Mouse (Mus musculus) kidney, embryonic 16.5 days (tissue): Measurements from ENCODE around the gene Dnm3. TPM values are rescaled to one million over a fixed set of nuclear protein-coding genes. Genes with fewer than 3 reads are reported as not detected.

Experiments
- ATAC-seq: fragments of 200-750 bp; cut with Nextera tagmentation; 2 replicates; pipeline ENCODE4 v1.8.0; 2017; ENCODE audit warnings: moderate TSS enrichment; ENCODE audit not compliant: low FRiP score, low TSS enrichment
- H3K27ac ChIP-seq: fragments of 300-500 bp; sonication (generic); 2 replicates; pipeline ENCODE4 v1.5.1; 2014; ENCODE audit warnings: low read length
- H3K27me3 ChIP-seq: fragments of 300-500 bp; sonication (generic); 2 replicates; pipeline ENCODE4 v1.6.1; 2014; ENCODE audit warnings: low read length, control low read depth, mixed read lengths; ENCODE audit not compliant: insufficient read depth
- H3K36me3 ChIP-seq: fragments of 300-500 bp; sonication (generic); 2 replicates; pipeline ENCODE4 v1.6.1; 2014; ENCODE audit warnings: low read length, control low read depth, mixed read lengths; ENCODE audit not compliant: insufficient read depth
- H3K4me1 ChIP-seq: fragments of 300-500 bp; sonication (generic); 2 replicates; pipeline ENCODE4 v1.6.1; 2014; ENCODE audit warnings: low read length, control low read depth, mixed read lengths; ENCODE audit not compliant: insufficient read depth
- H3K4me2 ChIP-seq: fragments of 300-500 bp; sonication (generic); replicated peaks from 2 replicates; pipeline ENCODE4 v1.6.1; 2014; ENCODE audit warnings: low read depth, low read length
- H3K4me3 ChIP-seq: fragments of 300-500 bp; sonication (generic); 2 replicates; pipeline ENCODE4 v1.5.1; 2014; ENCODE audit warnings: mild to moderate bottlenecking, low read length
- H3K9ac ChIP-seq: fragments of 300-500 bp; sonication (generic); replicated peaks from 2 replicates; pipeline ENCODE4 v1.6.1; 2014; ENCODE audit warnings: low read length
- H3K9me3 ChIP-seq: fragments of 300-500 bp; sonication (generic); 2 replicates; pipeline ENCODE4 v1.6.1; 2016; ENCODE audit warnings: low read length, control low read depth
- WGBS: fragments of 180-500 bp; shearing (Covaris S2); extraction: QIAGEN DNeasy Blood & Tissue Kit; methylation state at CpG from one replicate; pipeline ENCODE4 v1.1.7; 2014; 5-methylcytosine and 5-hydroxymethylcytosine counted together
- polyA plus RNA-seq: library from polyadenylated mRNA; unstranded; fragments of >200 nt; fragmentation: Nextera tagmentation; extraction: Ambion mirVana; gene quantifications from 2 replicates; pipeline ENCODE4 v1.2.1, GENCODE M21; 2015

Gene Dnm3
- polyA plus RNA-seq, 1 experiment from 2014 or later = 6.8 TPM

DNA sequence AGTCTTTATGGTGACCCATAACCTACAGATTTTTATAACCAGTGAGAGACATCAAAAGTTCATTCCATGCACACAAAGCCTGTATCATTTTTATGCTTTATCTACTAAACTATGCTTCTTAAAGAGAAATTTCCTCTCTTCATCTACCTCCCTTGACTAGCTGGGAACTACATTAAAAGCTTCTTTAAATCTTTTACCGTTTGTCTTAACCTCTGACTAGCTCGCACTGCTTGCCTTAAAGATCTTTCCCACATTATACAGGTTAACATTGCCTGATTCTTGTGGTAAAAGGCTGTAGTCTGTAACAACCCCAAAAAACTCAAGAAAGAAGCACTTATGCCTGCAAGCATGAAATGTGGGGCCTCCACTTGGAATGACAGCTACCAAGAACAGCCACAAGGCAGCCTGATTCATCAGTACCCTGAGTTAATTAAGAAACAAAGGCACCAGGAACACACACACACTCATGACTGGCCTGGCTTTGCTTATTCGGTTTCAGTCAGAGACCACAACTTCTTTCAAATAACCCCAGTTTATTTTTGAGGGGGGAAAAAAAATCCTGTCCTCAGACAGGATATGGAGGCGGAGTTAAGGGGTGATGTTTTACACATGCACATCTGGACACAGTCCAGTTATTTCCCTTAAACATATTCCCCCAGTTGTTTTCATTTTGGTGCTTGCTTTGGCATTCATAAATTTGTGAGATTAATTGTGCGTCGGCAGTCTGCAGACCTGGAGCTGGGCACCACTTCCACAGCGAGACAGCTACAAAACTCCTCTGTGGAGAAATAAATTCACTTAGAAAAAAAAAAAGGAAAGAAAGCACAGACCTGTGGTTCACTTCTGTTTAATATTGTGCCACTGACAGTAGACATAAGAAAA is 291.1 kb downstream of the Dnm3 start:
- ATAC-seq = peak; percentile 74
- H3K4me3 ChIP-seq = no peak overlapping the region
- H3K4me2 ChIP-seq = peak overlapping the region; percentile 24
- no peaks in the 10 kb centered on the region for H3K27me3 ChIP-seq
- peak overlapping the region; percentile 37 for H3K9ac ChIP-seq
- H3K4me1 ChIP-seq = peaks cover 45% of the 10 kb centered on the region
- peak overlapping the region; percentile 96 for H3K27ac ChIP-seq
- no peaks in the 10 kb centered on the region for H3K36me3 ChIP-seq
- H3K9me3 ChIP-seq = no peaks in the 10 kb centered on the region
- 18% methylated on average over 7 of the region's 7 CpGs for WGBS

DNA sequence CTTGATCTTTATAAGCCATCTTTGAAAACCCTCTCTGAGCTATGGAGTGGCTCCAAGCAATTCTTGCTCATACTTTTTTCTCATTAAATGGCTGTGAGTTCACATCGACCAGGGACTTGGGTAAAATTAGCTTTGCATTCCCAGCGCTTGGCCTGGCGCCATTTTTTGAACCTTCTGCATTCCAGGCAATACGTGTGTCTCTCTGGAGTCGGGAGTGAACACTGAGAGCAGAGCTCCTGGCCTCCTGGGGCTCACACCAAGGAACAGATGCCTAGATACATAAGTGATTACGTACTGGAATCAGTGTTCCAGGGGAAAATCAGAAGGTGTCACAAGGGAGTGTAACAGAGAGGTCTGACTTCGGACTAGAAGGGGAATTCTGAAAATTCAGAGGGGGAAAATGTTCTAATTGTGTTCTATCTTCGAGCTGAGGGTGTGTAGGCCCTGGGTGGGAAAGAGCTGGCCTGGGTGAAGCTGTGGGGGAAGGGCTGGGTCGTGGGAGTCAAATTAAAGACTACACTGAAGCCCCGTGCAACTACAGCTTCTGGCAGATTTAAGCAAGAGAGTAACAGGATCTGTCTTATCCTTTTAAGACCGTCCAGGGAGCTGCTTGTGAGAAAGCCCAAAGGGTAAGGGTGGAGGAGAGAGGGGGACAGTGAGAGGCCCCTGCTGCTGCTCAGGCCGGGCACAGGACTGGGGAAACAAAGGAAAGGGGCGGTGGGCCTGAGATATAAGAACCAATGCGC is 293.7 kb downstream of the Dnm3 start:
- no peak overlapping the region for H3K4me3 ChIP-seq
- H3K9me3 ChIP-seq = no peaks in the 10 kb centered on the region
- ATAC-seq = peak; percentile 46
- H3K27ac ChIP-seq = peak overlapping the region; percentile 78
- no peaks in the 10 kb centered on the region for H3K36me3 ChIP-seq
- no peak overlapping the region; the same call in 1 of the 2 replicates for H3K9ac ChIP-seq
- WGBS = 24% methylated on average over 14 of the region's 14 CpGs
- H3K4me1 ChIP-seq = peaks cover 54% of the 10 kb centered on the region
- H3K4me2 ChIP-seq = no peak overlapping the region
- no peaks in the 10 kb centered on the region for H3K27me3 ChIP-seq

DNA sequence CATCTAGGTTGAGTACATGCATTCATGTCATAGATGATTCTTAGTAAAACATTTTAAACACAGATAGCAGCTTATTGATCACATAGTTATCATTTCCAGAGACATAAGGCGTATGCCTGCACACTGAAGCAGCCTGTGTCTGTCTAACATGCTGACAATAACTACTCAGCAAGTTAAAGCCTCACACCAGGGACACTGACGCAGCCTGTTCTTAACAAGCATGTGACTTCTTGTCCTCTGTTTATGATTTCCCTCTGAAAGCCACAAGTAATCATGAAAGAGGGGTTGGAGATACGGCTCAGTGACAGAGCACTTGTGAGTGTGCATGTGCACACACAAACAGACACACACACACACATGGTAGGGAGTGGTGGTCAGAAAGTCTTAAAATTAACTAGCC is 294.4 kb downstream of the Dnm3 start:
- no peak overlapping the region for H3K9ac ChIP-seq
- H3K36me3 ChIP-seq = no peaks in the 10 kb centered on the region

DNA sequence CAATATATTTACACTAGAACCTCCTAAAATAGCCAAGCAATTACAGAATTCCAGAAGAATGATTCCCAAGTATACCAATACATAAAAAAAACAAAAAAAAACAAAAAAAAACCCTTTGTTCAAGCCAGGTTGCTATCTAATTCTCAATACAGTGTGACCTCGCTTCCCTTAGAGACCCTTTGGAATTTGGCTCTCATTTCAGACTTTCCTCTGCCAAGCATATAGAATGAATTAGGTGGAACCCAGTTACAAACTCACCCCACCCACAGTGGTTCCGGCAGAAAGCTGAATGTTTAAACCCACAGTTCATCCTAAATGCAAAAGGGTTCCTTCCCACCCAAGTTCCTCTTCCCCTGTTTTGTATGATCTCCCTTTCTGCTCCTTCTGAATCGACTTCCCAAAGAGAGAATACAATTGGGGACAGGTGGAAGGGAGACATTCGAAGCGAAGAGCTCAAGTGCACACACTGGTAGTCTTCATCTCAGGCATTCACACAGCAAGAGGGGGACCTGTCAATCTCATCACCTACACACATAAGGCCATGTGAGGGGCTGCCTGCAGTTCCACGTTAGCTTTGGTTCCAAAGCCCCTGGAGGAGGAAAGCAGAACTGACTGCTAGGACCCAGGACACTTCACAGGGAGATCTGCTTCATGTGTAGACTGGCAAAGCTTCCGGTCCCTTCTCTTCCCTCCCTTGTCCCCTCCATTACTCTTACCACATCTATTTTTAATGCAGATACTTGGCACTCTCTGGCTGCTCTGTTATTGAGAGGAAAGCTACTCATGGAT is 296.5 kb downstream of the Dnm3 start:
- Histone ChIP-seq H3K4me2 (no peak overlapping the region), H3K36me3 (no peaks in the 10 kb centered on the region), H3K4me3 (no peak overlapping the region), H3K9ac (no peak overlapping the region), H3K27ac (peak overlapping the region; percentile 41), H3K4me1 (peaks cover 33% of the 10 kb centered on the region), H3K27me3 (no peaks in the 10 kb centered on the region), H3K9me3 (no peaks in the 10 kb centered on the region)
- WGBS = 75% methylated on average over 7 of the region's 7 CpGs
- no peak for ATAC-seq

More for the DNA sequence above, 294.4 kb downstream of the Dnm3 start:
- no peak for ATAC-seq
- 64% methylated on average over 3 of the region's 3 CpGs for WGBS
- peaks cover 53% of the 10 kb centered on the region for H3K4me1 ChIP-seq
- no peaks in the 10 kb centered on the region for H3K9me3 ChIP-seq
- H3K4me3 ChIP-seq = no peak overlapping the region
- peak overlapping the region; percentile 78 for H3K27ac ChIP-seq
- H3K4me2 ChIP-seq = no peak overlapping the region
- H3K27me3 ChIP-seq = no peaks in the 10 kb centered on the region

DNA sequence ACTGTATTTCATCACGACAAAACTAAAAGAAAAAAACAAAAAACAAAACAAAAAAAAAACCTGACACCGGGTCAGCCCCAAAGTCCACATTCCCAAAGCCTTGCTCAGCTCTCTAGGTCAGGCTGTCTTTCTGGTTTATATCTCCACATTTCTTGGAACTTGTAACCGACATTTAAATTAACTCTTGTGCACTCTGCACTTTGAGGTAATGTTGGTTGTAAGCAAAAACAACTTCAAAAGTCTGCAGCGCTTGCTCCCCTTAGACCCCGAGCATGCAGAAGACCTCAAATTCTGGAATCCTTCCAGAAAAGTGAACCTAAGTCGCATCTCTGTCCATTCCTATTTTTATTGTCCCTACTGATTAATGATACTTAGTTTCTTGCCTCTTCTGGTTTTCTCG is 297.4 kb downstream of the Dnm3 start:
- 0 out of 2 replicates have a peak, but pooled peaks cover 2% of the 10 kb centered on the region for H3K9me3 ChIP-seq
- H3K4me3 ChIP-seq = no peak overlapping the region
- H3K36me3 ChIP-seq = no peaks in the 10 kb centered on the region
- peaks cover 26% of the 10 kb centered on the region for H3K4me1 ChIP-seq
- peak overlapping the region; percentile 13 for H3K27ac ChIP-seq
- H3K9ac ChIP-seq = no peak overlapping the region
- ATAC-seq = peak; percentile 64; the same call in 1 of the 2 replicates
- WGBS = 30% methylated on average over 7 of the region's 7 CpGs
- no peak overlapping the region for H3K4me2 ChIP-seq
- H3K27me3 ChIP-seq = no peaks in the 10 kb centered on the region

DNA sequence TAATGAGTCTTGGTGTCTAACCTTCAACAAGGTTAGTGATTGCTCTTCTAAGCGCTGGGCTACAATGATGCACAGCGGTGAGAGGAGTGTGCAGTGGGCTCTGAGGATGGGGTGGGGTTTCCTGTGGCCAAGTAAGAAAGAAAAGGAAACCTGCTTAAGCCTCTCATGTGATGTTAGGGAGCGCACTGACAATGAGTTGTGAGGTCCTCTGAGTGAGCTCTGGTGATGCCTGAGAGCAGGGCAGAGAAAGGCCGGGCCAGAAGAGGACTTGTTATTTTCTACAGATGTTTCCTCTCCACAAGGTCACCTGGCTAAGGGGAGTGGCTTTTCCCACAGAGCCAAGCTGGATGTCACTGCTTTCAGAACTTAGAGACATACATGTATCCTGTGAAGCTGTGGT is 298.4 kb downstream of the Dnm3 start:
- no peak overlapping the region for H3K4me2 ChIP-seq
- no peak overlapping the region for H3K4me3 ChIP-seq
- peaks cover 21% of the 10 kb centered on the region for H3K4me1 ChIP-seq
- 0 out of 2 replicates have a peak, but pooled peaks cover 2% of the 10 kb centered on the region for H3K9me3 ChIP-seq
- H3K9ac ChIP-seq = no peak overlapping the region
- ATAC-seq = no peak
- peak overlapping the region; percentile 40; the same call in 1 of the 2 replicates for H3K27ac ChIP-seq
- no peaks in the 10 kb centered on the region for H3K36me3 ChIP-seq
- WGBS = 71% methylated on average over 4 of the region's 4 CpGs
- H3K27me3 ChIP-seq = no peaks in the 10 kb centered on the region

DNA sequence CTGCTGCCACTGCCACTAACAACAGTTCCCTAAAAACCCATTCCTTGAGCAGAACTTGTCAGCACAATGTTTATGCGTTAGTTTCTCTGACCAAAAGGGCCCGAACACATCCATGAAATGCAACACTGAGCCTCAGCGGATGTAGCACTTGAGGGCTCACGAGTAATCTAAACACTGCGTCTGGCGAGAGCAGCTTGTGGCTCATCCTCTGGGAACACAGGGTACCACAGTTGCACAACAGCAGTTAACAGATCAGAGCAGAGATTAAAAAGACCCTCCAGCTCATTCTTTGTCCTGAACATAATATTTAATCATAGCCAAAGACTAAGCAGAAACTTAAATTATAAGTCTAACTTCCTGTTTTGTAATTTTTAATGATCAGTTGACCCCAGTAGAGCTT is 305.0 kb downstream of the Dnm3 start:
- no peak for ATAC-seq
- H3K4me3 ChIP-seq = no peak overlapping the region

DNA sequence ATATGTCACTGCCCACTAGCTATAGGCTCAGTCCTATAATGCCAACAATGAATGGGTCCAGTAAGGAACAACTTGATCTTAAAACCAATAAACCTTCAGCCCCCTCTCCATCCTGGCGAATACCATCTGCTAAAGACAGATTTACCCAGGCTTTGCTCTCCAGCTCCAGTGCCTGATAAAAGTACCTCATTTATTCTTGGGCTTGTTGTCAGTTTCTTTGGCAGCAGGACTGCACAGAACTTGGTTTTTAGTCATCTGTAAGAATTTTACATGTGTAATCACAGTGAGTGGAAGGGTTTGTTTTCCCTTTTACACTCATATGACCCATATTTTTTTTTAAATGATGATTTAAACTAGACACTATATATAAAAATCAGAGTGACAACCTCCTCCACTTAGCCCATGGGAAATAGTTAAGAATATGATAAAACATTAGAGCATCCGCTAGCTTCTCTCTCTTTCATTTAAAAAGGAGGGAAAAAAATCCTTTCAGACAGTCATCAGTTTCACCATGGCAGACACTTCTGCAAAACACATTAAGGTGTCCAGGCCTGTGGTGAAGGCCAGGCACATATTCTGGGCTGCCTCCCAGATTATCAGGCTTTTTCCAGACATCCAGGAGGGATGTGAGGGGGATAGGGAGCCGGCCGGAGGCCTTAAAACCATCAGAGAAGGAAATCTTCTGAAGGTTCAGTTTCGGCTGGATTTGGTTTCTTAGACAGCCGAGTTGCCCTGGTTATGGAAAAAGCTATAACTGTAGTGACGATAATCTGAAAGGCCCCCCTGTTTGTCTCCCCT is 313.9 kb downstream of the Dnm3 start:
- H3K4me2 ChIP-seq = no peak overlapping the region
- H3K9me3 ChIP-seq = no peaks in the 10 kb centered on the region
- no peak overlapping the region for H3K27ac ChIP-seq
- ATAC-seq = no peak
- 61% methylated on average over 7 of the region's 7 CpGs for WGBS
- H3K4me1 ChIP-seq = peaks cover 15% of the 10 kb centered on the region
- no peak overlapping the region for H3K4me3 ChIP-seq
- H3K9ac ChIP-seq = no peak overlapping the region
- no peaks in the 10 kb centered on the region for H3K27me3 ChIP-seq
- no peaks in the 10 kb centered on the region for H3K36me3 ChIP-seq

More for the DNA sequence above, 305.0 kb downstream of the Dnm3 start:
- Histone ChIP-seq H3K4me2 (no peak overlapping the region), H3K36me3 (no peaks in the 10 kb centered on the region), H3K27ac (no peak overlapping the region), H3K9ac (no peak overlapping the region), H3K9me3 (0 out of 2 replicates have a peak, but pooled peaks cover 2% of the 10 kb centered on the region), H3K27me3 (no peaks in the 10 kb centered on the region), H3K4me1 (no peaks in the 10 kb centered on the region)
- 31% methylated on average over 6 of the region's 6 CpGs for WGBS

DNA sequence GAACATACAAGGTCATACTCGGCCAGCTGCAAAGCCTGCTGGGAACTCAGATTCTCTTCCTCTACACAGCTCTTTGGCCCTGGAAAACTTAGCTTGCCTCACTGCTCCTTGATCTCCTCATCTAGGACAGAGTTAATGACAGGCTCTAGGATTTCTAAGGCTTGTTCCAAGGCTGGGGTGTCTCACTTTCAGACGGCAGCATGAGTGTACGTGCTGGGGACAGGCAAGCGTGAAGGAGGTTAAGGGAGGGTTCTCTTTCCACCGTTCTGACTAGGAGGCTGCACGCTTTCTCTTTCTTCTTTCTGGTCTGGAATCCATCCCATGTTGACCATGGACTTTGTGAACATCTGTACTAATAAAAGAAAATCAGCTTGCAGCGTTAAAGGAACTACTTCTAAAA is 315.2 kb downstream of the Dnm3 start:
- Histone ChIP-seq H3K4me3 (no peak overlapping the region), H3K9ac (no peak overlapping the region), H3K9me3 (no peaks in the 10 kb centered on the region), H3K36me3 (no peaks in the 10 kb centered on the region), H3K4me1 (peaks cover 15% of the 10 kb centered on the region), H3K27ac (peak overlapping the region; percentile 4; the same call in 1 of the 2 replicates), H3K27me3 (no peaks in the 10 kb centered on the region), H3K4me2 (no peak overlapping the region)
- ATAC-seq = peak; percentile 49; the same call in 1 of the 2 replicates
- 40% methylated on average over 7 of the region's 7 CpGs for WGBS
